Mouse (Mus musculus) T-helper 1 cell (primary cell): ENCODE measurements around the gene Hydin.

Experiments
- in situ Hi-C: fragments of 300-600 bp; cut with MboI, MseI; formaldehyde crosslinking; loops from one replicate; pipeline ENCODE4 v1.15.1; 2025; ENCODE audit warnings: high pct_unique_total_duplicates

Hydin gene

GRCm38 (mm10) chr8:110630079-110630478, 363.3 kb downstream of the Hydin start:
- in situ Hi-C loops = no loop called here

- in situ Hi-C loops = no loop called here
Measured at GRCm38 (mm10) chr8:110630571-110631071, 363.8 kb downstream of the Hydin start.

- in situ Hi-C loops = no loop called here
Measured at GRCm38 (mm10) chr8:110631201-110631600, 364.4 kb downstream of the Hydin start.

- in situ Hi-C loops = no loop called here
Measured at GRCm38 (mm10) chr8:110633814-110634213, 367.0 kb downstream of the Hydin start.

GRCm38 (mm10) chr8:110636182-110636581, 369.4 kb downstream of the Hydin start:
- in situ Hi-C loops = no loop called here

- in situ Hi-C loops = no loop called here
Measured at GRCm38 (mm10) chr8:110642331-110642730, 375.6 kb downstream of the Hydin start.

GRCm38 (mm10) chr8:110643177-110643576, 376.4 kb downstream of the Hydin start:
- in situ Hi-C loops = no loop called here

GRCm38 (mm10) chr8:110644422-110644821, 377.6 kb downstream of the Hydin start:
- in situ Hi-C loops = no loop called here

GRCm38 (mm10) chr8:110644901-110645300, 378.1 kb downstream of the Hydin start:
- in situ Hi-C loops = no loop called here

- in situ Hi-C loops = no loop called here
Measured at GRCm38 (mm10) chr8:110645340-110645739, 378.6 kb downstream of the Hydin start.

- in situ Hi-C loops = no loop called here
Measured at GRCm38 (mm10) chr8:110646064-110646463, 379.3 kb downstream of the Hydin start.

- in situ Hi-C loops = no loop called here
Measured at GRCm38 (mm10) chr8:110648577-110648976, 381.8 kb downstream of the Hydin start.

- in situ Hi-C loops = no loop called here
Measured at GRCm38 (mm10) chr8:110649286-110649685, 382.5 kb downstream of the Hydin start.

GRCm38 (mm10) chr8:110650838-110651237, 384.1 kb downstream of the Hydin start:
- in situ Hi-C loops = no loop called here

GRCm38 (mm10) chr8:110651847-110652246, 385.1 kb downstream of the Hydin start:
- in situ Hi-C loops = no loop called here

GRCm38 (mm10) chr8:110654075-110655060, 387.6 kb downstream of the Hydin start:
- in situ Hi-C loops = no loop called here

GRCm38 (mm10) chr8:110655827-110656226, 389.1 kb downstream of the Hydin start:
- in situ Hi-C loops = no loop called here

- in situ Hi-C loops = no loop called here
Measured at GRCm38 (mm10) chr8:110657661-110658060, 390.9 kb downstream of the Hydin start.
